Mouse (Mus musculus) heart, postnatal 4 days (tissue): ENCODE results near the gene Serpine1. TPM values are rescaled to one million over a fixed set of nuclear protein-coding genes. Genes with fewer than 3 reads are reported as not detected.

Experiments
- total RNA-seq, 2 experiments: library from RNA; stranded (reverse); gene quantifications; 2 replicates each; pipeline ENCODE4 v1.2.3; 2021

The Serpine1 gene
- total RNA-seq, 2 experiments from 2014 or later = 13.4 to 14.0 TPM

Other genes starting within 250 kb of the Serpine1 start
- gene Col26a1, start 189.1 kb downstream of the Serpine1 start, total RNA-seq = 10 to 100 TPM; 10.7 to 11.4 TPM
- gene Ift22, start 164.1 kb downstream of the Serpine1 start, total RNA-seq = 10 to 100 TPM; 14.2 to 14.3 TPM
- gene Fis1, start 119.0 kb downstream of the Serpine1 start, total RNA-seq = 100 to 1,000 TPM; 177 to 180 TPM
- gene Cldn15, start 105.7 kb downstream of the Serpine1 start, total RNA-seq = 1 to 10 TPM; 4.7 to 6.8 TPM
- 10 to 100 TPM; 46.9 to 51.8 TPM for gene Plod3, start 85.2 kb downstream of the Serpine1 start, total RNA-seq
- 10 to 100 TPM; 48.6 to 53.2 TPM for gene Znhit1, start 84.2 kb downstream of the Serpine1 start, total RNA-seq
- gene Vgf, start 45.9 kb downstream of the Serpine1 start, total RNA-seq = not detected
- 10 to 100 TPM; 70.9 to 82.3 TPM for gene Ap1s1, start 26.1 kb downstream of the Serpine1 start, total RNA-seq
- gene Trim56, start 43.9 kb upstream of the Serpine1 start, total RNA-seq = 10 to 100 TPM; 15.7 to 15.9 TPM
- not detected for gene Muc3, start 77.1 kb upstream of the Serpine1 start, total RNA-seq
- under 1 TPM; 0.32 to 0.33 TPM for gene Muc3a, start 140.1 kb upstream of the Serpine1 start, total RNA-seq
- gene Ache, start 215.3 kb upstream of the Serpine1 start, total RNA-seq = 1 to 10 TPM; 3.9 to 4.3 TPM
- 1 to 10 TPM; 7.5 to 8.0 TPM for gene Ufsp1, start 222.4 kb upstream of the Serpine1 start, total RNA-seq
- gene Srrt, start 235.4 kb upstream of the Serpine1 start, total RNA-seq = 100 to 1,000 TPM; 108 to 119 TPM
- gene Trip6, start 242.1 kb upstream of the Serpine1 start, total RNA-seq = 10 to 100 TPM; 32.5 to 36.0 TPM